Comparison of ENCODE assay signal across 24 mouse cellular contexts in the genomic region with DNA sequence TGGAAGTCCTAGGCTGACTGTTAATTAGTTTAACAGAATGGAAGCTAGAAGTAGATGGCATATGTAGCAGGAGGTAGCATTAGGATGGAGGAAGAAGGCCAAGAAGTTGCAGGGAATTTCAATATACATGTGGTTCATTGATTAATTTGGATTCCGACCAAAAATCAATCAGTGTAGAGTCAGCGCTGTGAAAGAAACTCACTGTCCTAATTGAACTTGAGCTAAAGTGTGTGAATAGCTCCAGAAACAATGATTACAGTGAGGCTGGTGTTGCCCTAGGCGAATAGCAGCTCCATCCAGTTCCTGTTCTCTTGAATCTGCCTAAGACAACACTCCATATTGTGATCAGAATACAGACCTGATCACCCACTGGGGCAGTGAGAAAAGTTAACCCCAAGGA.
DNase-seq lines count a peak whose midpoint lies in the region; ATAC-seq lines count a peak whose summit lies in the region.
"Had no signal": no experiment of that assay in that cellular context is flagged by ENCODE, and none has a peak within 500 bp of the region (broad histone marks: within the 10 kb centered on the region; RNA-seq: fewer than 3 reads in every experiment).

No protein-coding gene starts in this region.

- ATAC-seq in hindbrain, embryonic 14.5 days (ENCODE audit: low FRiP score) = peak; percentile 79; the same call in 1 of the 2 replicates
- peak; percentile 27; the same call in 1 of the 2 replicates for ATAC-seq in neural tube, embryonic 13.5 days (ENCODE audit: low read depth)
- ATAC-seq in forebrain, embryonic 15.5 days (replicated peaks) = peak; percentile 97
- peak; percentile 71; the same call in 1 of the 2 replicates for ATAC-seq in neural tube, embryonic 14.5 days (ENCODE audit: low read depth)
- no peak for ATAC-seq in granulocyte monocyte progenitor cell, adult 5-6 weeks (replicated peaks; ENCODE audit: poor library complexity, severe bottlenecking)
- ATAC-seq: activated CD4-positive, CD25-positive, alpha-beta regulatory T cell, adult 4 months; intestine, embryonic 16.5 days had no signal

- no peaks in the 10 kb centered on the region for H3K9me3 ChIP-seq in hindbrain, embryonic 14.5 days (ENCODE audit: control insufficient read depth, low read length)
- H3K9me3 ChIP-seq in hindbrain, embryonic 10.5 days = no peaks in the 10 kb centered on the region
- no peaks in the 10 kb centered on the region for H3K9me3 ChIP-seq in neural tube, embryonic 13.5 days
- no peaks in the 10 kb centered on the region for H3K9me3 ChIP-seq in forebrain, embryonic 15.5 days
- no peaks in the 10 kb centered on the region for H3K9me3 ChIP-seq in neural tube, embryonic 14.5 days (ENCODE audit: control insufficient read depth, low read length)
- H3K9me3 ChIP-seq: G1E; limb, embryonic 15.5 days; megakaryocyte, embryonic 14.5 days had no signal

- H3K27me3 ChIP-seq in hindbrain, embryonic 14.5 days (ENCODE audit: control insufficient read depth, insufficient read depth, low read length) = no peaks in the 10 kb centered on the region
- no peaks in the 10 kb centered on the region for H3K27me3 ChIP-seq in hindbrain, embryonic 10.5 days (ENCODE audit: insufficient read depth, poor library complexity, severe bottlenecking)
- H3K27me3 ChIP-seq in neural tube, embryonic 13.5 days = no peaks in the 10 kb centered on the region
- no peaks in the 10 kb centered on the region for H3K27me3 ChIP-seq in forebrain, embryonic 15.5 days
- H3K27me3 ChIP-seq in neural tube, embryonic 14.5 days (ENCODE audit: control insufficient read depth, insufficient read depth, low read length) = no peaks in the 10 kb centered on the region
- H3K27me3 ChIP-seq: CH12.LX; limb, embryonic 15.5 days; megakaryocyte, embryonic 14.5 days had no signal

- no peak overlapping the region for H3K4me2 ChIP-seq in hindbrain, embryonic 14.5 days (replicated peaks)
- no peak overlapping the region for H3K4me2 ChIP-seq in neural tube, embryonic 13.5 days
- H3K4me2 ChIP-seq in forebrain, embryonic 15.5 days (replicated peaks) = no peak overlapping the region
- no peak overlapping the region for H3K4me2 ChIP-seq in neural tube, embryonic 14.5 days (ENCODE audit: low read depth, low read length)
- H3K4me2 ChIP-seq: heart, embryonic 11.5 days; limb, embryonic 15.5 days; lung, embryonic 14.5 days had no signal

- no peak for DNase-seq in hindbrain, embryonic 14.5 days (ENCODE audit: low spot score)
- no peak for DNase-seq in hindbrain, embryonic 10.5 days (ENCODE audit: low spot score)
- DNase-seq in neural tube, embryonic 10.5 days (ENCODE audit: extremely low spot score, low spot score) = no peak
- DNase-seq in adrenal gland, adult 18-20 months (ENCODE audit: low spot score in 2 of 2) = no peak
- DNase-seq: adrenal gland, postnatal 10 days; B cell, adult 2 months; cerebellum, adult 2 months; gastrocnemius, postnatal 10 days; heart, adult 11 months; kidney, postnatal 25 days; lung, embryonic 14.5 days; lung, postnatal 36 days had no signal

- no peak overlapping the region for H3K27ac ChIP-seq in hindbrain, embryonic 14.5 days
- H3K27ac ChIP-seq in hindbrain, embryonic 10.5 days = no peak overlapping the region
- H3K27ac ChIP-seq in neural tube, embryonic 13.5 days (replicated peaks) = no peak overlapping the region
- no peak overlapping the region for H3K27ac ChIP-seq in forebrain, embryonic 15.5 days (replicated peaks)
- no peak overlapping the region for H3K27ac ChIP-seq in neural tube, embryonic 14.5 days (ENCODE audit: low read depth, low read length)
- H3K27ac ChIP-seq: limb, embryonic 15.5 days; liver, embryonic 14.5 days had no signal

- no peak overlapping the region for H3K4me3 ChIP-seq in hindbrain, embryonic 14.5 days (replicated peaks; ENCODE audit: low read length)
- no peak overlapping the region for H3K4me3 ChIP-seq in hindbrain, embryonic 10.5 days
- no peak overlapping the region for H3K4me3 ChIP-seq in neural tube, embryonic 13.5 days
- no peak overlapping the region for H3K4me3 ChIP-seq in forebrain, embryonic 15.5 days
- H3K4me3 ChIP-seq in neural tube, embryonic 14.5 days (ENCODE audit: low read depth, low read length) = no peak overlapping the region
- H3K4me3 ChIP-seq: limb, embryonic 15.5 days; megakaryocyte, embryonic 14.5 days had no signal

- H3K4me1 ChIP-seq in hindbrain, embryonic 14.5 days (replicated peaks; ENCODE audit: control insufficient read depth, insufficient read depth, low read length) = no peaks in the 10 kb centered on the region
- H3K4me1 ChIP-seq in hindbrain, embryonic 10.5 days (replicated peaks) = no peaks in the 10 kb centered on the region
- H3K4me1 ChIP-seq in neural tube, embryonic 13.5 days (replicated peaks) = no peaks in the 10 kb centered on the region
- no peaks in the 10 kb centered on the region for H3K4me1 ChIP-seq in forebrain, embryonic 15.5 days
- H3K4me1 ChIP-seq in neural tube, embryonic 14.5 days (ENCODE audit: control insufficient read depth, insufficient read depth, low read length) = no peaks in the 10 kb centered on the region
- H3K4me1 ChIP-seq: limb, embryonic 15.5 days; megakaryocyte, embryonic 14.5 days had no signal

- H3K36me3 ChIP-seq in hindbrain, embryonic 14.5 days (replicated peaks; ENCODE audit: control insufficient read depth, insufficient read depth) = no peaks in the 10 kb centered on the region
- no peaks in the 10 kb centered on the region for H3K36me3 ChIP-seq in hindbrain, embryonic 10.5 days
- no peaks in the 10 kb centered on the region for H3K36me3 ChIP-seq in neural tube, embryonic 13.5 days
- H3K36me3 ChIP-seq in forebrain, embryonic 15.5 days = no peaks in the 10 kb centered on the region
- H3K36me3 ChIP-seq in neural tube, embryonic 14.5 days (ENCODE audit: control insufficient read depth, insufficient read depth, low read length) = no peaks in the 10 kb centered on the region
- H3K36me3 ChIP-seq: G1E; limb, embryonic 15.5 days had no signal

- WGBS in hindbrain, embryonic 14.5 days = 70% methylated on average over 3 of the region's 3 CpGs
- 81% methylated on average over 3 of the region's 3 CpGs for WGBS in hindbrain, embryonic 10.5 days
- 68% methylated on average over 3 of the region's 3 CpGs for WGBS in neural tube, embryonic 13.5 days
- WGBS in forebrain, embryonic 15.5 days = 46% methylated on average over 3 of the region's 3 CpGs
- 66% methylated on average over 3 of the region's 3 CpGs for WGBS in neural tube, embryonic 14.5 days

- no peak overlapping the region for H3K9ac ChIP-seq in hindbrain, embryonic 14.5 days
- no peak overlapping the region for H3K9ac ChIP-seq in neural tube, embryonic 13.5 days
- H3K9ac ChIP-seq in forebrain, embryonic 15.5 days (replicated peaks) = no peak overlapping the region
- no peak overlapping the region for H3K9ac ChIP-seq in neural tube, embryonic 14.5 days (replicated peaks; ENCODE audit: low read depth, low read length)
- H3K9ac ChIP-seq: limb, embryonic 15.5 days; liver, embryonic 14.5 days; lung, embryonic 14.5 days had no signal
